Mouse (Mus musculus): ENCODE results near the gene Etfdh.

GRCm38 (mm10) chr3:79559021-79559772, 70.1 kb downstream of the Etfdh start:
- TF ChIP-seq GATA1 (IDR thresholded peaks at IDR 0.05; ENCODE audit: borderline replicate concordance, low read length) (no peak), FLI1 (IDR thresholded peaks at IDR 0.05; ENCODE audit: low read length) (no peak)

Measured in megakaryocyte, embryonic 14.5 days (primary cell).